Comparison of ENCODE assay signal across 16 mouse cellular contexts in genomic region chr8:88009878-88010277, GRCm38 (mm10). TPM values are rescaled to one million over a fixed set of nuclear protein-coding genes. Genes with fewer than 3 reads are reported as not detected.
DNase-seq lines count a peak whose midpoint lies in the region; ATAC-seq and TF ChIP-seq lines count a peak whose summit lies in the region.
"Had no signal": no experiment of that assay in that cellular context is flagged by ENCODE, and none has a peak within 500 bp of the region (broad histone marks: within the 10 kb centered on the region; RNA-seq: fewer than 3 reads in every experiment).

No protein-coding gene starts in this region.

- WGBS in heart, embryonic 16.5 days = 48% methylated on average over 3 of the region's 3 CpGs
- WGBS in lung, embryonic 14.5 days = 54% methylated on average over 3 of the region's 3 CpGs

- peak overlapping the region; percentile 35; the same call in 1 of the 2 replicates for H3K27ac ChIP-seq in heart, embryonic 16.5 days (ENCODE audit: low read length)
- H3K27ac ChIP-seq in lung, embryonic 14.5 days (ENCODE audit: low read depth) = peak overlapping the region; percentile 32; the same call in 1 of the 2 replicates
- H3K27ac ChIP-seq: embryonic facial prominence, embryonic 12.5 days; hindbrain, embryonic 12.5 days; liver, embryonic 15.5 days had no signal

- no peaks in the 10 kb centered on the region for H3K36me3 ChIP-seq in heart, embryonic 16.5 days (ENCODE audit: control insufficient read depth, insufficient read depth)
- no peaks in the 10 kb centered on the region for H3K36me3 ChIP-seq in lung, embryonic 14.5 days (ENCODE audit: insufficient read depth)
- no peaks in the 10 kb centered on the region for H3K36me3 ChIP-seq in E14TG2a.4 (ENCODE audit: insufficient read depth, low read length)
- H3K36me3 ChIP-seq: embryonic facial prominence, embryonic 12.5 days; hindbrain, embryonic 12.5 days; liver, embryonic 15.5 days had no signal

- DNase-seq in adrenal gland, adult 2 months = peak; percentile 13
- DNase-seq in adrenal gland, postnatal 25 days = no peak
- no peak for DNase-seq in heart, adult 11 months
- DNase-seq in lung, embryonic 14.5 days = no peak
- DNase-seq in lung, postnatal 4 days = no peak
- no peak for DNase-seq in thymus, postnatal 10 days (ENCODE audit: low spot score in 2 of 2)
- DNase-seq: spleen, adult 18-20 months; thymus, postnatal 14 days had no signal

- no peaks in the 10 kb centered on the region for H3K27me3 ChIP-seq in heart, embryonic 16.5 days (ENCODE audit: control insufficient read depth, insufficient read depth, low read length)
- no peaks in the 10 kb centered on the region for H3K27me3 ChIP-seq in lung, embryonic 14.5 days (ENCODE audit: insufficient read depth, low read length)
- peaks cover 16% of the 10 kb centered on the region for H3K27me3 ChIP-seq in E14TG2a.4 (ENCODE audit: insufficient read depth, low read length)
- H3K27me3 ChIP-seq: embryonic facial prominence, embryonic 12.5 days; hindbrain, embryonic 12.5 days; liver, embryonic 15.5 days had no signal

- no peak for TF ChIP-seq CTCF in lung, embryonic 14.5 days (IDR thresholded peaks at IDR 0.05; ENCODE audit: low read depth)
- no peak for TF ChIP-seq CTCF in E14TG2a.4 (conservative IDR thresholded peaks at IDR 0.05; ENCODE audit: low read length)

- H3K9me3 ChIP-seq in heart, embryonic 16.5 days (replicated peaks; ENCODE audit: control insufficient read depth, low read length) = no peaks in the 10 kb centered on the region; the same call in 1 of the 2 replicates
- no peaks in the 10 kb centered on the region for H3K9me3 ChIP-seq in lung, embryonic 14.5 days (ENCODE audit: low read depth, low read length)
- no peaks in the 10 kb centered on the region for H3K9me3 ChIP-seq in E14TG2a.4 (ENCODE audit: low read length)
- H3K9me3 ChIP-seq: embryonic facial prominence, embryonic 12.5 days; hindbrain, embryonic 12.5 days; liver, embryonic 15.5 days had no signal

- H3K4me2 ChIP-seq in heart, embryonic 16.5 days (ENCODE audit: low read depth, low read length) = no peak overlapping the region
- no peak overlapping the region for H3K4me2 ChIP-seq in lung, embryonic 14.5 days
- H3K4me2 ChIP-seq: embryonic facial prominence, embryonic 12.5 days; hindbrain, embryonic 12.5 days; liver, embryonic 15.5 days had no signal

- ATAC-seq in heart, embryonic 16.5 days (replicated peaks; ENCODE audit: extremely low read depth, insufficient read depth, low FRiP score) = no peak
- ATAC-seq in lung, embryonic 14.5 days (ENCODE audit: insufficient read depth) = no peak
- ATAC-seq: activated CD4-positive, CD25-positive, alpha-beta regulatory T cell, adult 4 months; intestine, postnatal 0 days had no signal

- H3K9ac ChIP-seq in heart, embryonic 16.5 days (ENCODE audit: low read length) = no peak overlapping the region
- no peak overlapping the region for H3K9ac ChIP-seq in lung, embryonic 14.5 days
- H3K9ac ChIP-seq: embryonic facial prominence, embryonic 12.5 days; hindbrain, embryonic 12.5 days; liver, embryonic 15.5 days had no signal

- no peak overlapping the region for H3K4me3 ChIP-seq in heart, embryonic 16.5 days (ENCODE audit: low read length)
- H3K4me3 ChIP-seq in lung, embryonic 14.5 days (ENCODE audit: low read depth, low read length) = no peak overlapping the region
- H3K4me3 ChIP-seq in E14TG2a.4 (replicated peaks; ENCODE audit: low read length) = 0 out of 2 replicates have a peak overlapping the region, but pooled peaks have one; percentile 17
- H3K4me3 ChIP-seq: embryonic facial prominence, embryonic 12.5 days; hindbrain, embryonic 12.5 days; liver, embryonic 15.5 days had no signal

- no peaks in the 10 kb centered on the region for H3K4me1 ChIP-seq in heart, embryonic 16.5 days (ENCODE audit: control insufficient read depth, insufficient read depth, low read length)
- peaks cover 7% of the 10 kb centered on the region; the same call in 1 of the 2 replicates for H3K4me1 ChIP-seq in lung, embryonic 14.5 days (ENCODE audit: insufficient read depth)
- peaks cover 43% of the 10 kb centered on the region for H3K4me1 ChIP-seq in E14TG2a.4 (replicated peaks; ENCODE audit: low read depth, low read length)
- H3K4me1 ChIP-seq: embryonic facial prominence, embryonic 12.5 days; liver, embryonic 15.5 days had no signal

RNA-seq across cellular contexts. Expression of gene Zfp423, which starts 50.5 kb away (rescaled TPM):
- 10 to 100 TPM; 21.4 to 28.1 TPM for total RNA-seq in adrenal gland, adult 2 months (2021)
- polyA plus RNA-seq in adrenal gland, adult 2 months (2012; rRNA removed) = 17.5 and 23.6 TPM in 2 replicates
- total RNA-seq in adrenal gland, postnatal 25 days (2021) = 14.5 and 17.5 TPM in 2 replicates
- 3.1 and 3.7 TPM in 2 replicates for polyA plus RNA-seq in heart, embryonic 16.5 days (2015; fragmentation: Nextera tagmentation; extraction: Ambion mirVana)
- polyA plus RNA-seq in lung, embryonic 14.5 days (2014; fragmentation: Nextera tagmentation; extraction: Ambion mirVana) = 16.3 and 18.1 TPM in 2 replicates
- total RNA-seq: megakaryocyte progenitor cell, adult 5-6 weeks had no signal
- polyA plus RNA-seq: activated CD4-positive, CD25-positive, alpha-beta regulatory T cell, adult 4 months had no signal
